Mouse (Mus musculus): ENCODE data around the gene Rps16. TPM values are rescaled to one million over a fixed set of nuclear protein-coding genes. Genes with fewer than 3 reads are reported as not detected.

Gene Rps16
- 520 and 1,161 TPM in 2 replicates for polyA plus RNA-seq (2012; rRNA removed; ENCODE audit: low replicate concordance)

DNA sequence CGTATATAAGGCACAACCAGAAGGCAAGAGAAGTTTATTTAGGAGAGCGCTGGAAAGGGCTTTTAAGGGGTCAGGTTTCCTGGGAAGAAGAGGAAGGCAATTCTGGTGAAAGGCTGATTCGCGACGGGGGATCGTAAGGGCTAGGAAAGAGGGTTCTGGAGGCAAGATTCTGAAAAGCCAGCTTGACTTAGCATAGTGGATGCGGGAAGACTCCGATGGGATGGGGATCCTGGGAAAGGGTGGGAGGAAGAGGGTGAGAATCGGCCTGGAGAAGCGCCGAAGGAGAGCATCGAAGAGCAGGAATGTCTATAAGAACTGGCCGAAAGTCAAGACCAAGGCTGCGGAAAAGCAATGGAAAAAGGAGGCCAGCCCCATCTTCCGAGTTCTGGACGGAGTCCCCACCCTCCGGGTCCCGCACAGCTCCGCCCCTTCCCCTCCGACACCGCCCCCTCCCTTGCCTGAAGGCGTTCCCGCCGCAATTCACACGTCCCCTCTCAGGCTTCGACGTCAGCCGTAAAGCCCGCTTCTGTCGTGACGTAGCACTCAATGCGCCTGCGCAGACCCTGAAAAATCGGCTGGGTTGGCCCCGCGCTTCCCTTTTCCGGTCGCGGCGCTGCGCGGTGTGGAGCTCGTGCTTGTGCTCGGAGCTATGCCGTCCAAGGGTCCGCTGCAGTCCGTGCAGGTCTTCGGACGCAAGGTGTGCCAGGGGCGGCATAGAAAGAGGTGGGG is at the start of gene Rps16:
Rps16 (plus strand) TSS at position 498 of the 729 bp plus-strand sequence.

GRCm38 (mm10) chr7:28301616-28302433 is 48.6 kb upstream of the Rps16 start, which contains the start of gene Dll3:
Dll3 (minus strand) TSS chr7:28302238.

DNA sequence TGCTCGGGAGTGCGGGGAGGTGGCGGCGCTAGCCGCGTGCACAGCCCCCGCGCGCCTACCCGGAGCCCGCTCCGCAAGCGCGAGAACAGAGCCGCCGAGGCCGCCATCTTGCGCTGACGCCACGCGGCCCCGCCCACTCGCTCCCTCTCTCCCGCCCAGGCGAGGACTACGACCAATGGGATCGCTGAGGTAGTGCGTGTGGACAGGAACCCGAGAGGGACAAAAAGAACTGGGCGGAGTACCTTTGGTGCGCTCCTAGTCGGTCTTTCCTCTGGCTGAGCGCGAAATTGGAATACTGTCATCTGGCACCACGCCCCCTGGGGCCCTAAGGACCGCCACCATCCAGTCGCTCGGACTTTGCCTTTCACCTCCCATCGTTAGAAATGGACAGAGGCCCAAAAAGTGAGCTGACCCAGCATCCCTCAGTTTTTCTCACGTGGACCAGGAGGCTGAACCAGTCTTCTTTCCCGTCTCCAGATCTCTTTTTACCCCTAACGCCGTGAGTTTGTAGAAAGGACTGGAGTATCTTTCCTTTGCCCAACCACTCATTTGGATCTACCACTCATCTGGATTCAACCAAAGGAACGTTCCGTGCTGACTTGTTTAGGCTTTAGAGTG is 38.4 kb upstream of the Rps16 start, which contains the start of gene Timm50:
Timm50 (minus strand) TSS at position 147 of the 618 bp plus-strand sequence.

DNA sequence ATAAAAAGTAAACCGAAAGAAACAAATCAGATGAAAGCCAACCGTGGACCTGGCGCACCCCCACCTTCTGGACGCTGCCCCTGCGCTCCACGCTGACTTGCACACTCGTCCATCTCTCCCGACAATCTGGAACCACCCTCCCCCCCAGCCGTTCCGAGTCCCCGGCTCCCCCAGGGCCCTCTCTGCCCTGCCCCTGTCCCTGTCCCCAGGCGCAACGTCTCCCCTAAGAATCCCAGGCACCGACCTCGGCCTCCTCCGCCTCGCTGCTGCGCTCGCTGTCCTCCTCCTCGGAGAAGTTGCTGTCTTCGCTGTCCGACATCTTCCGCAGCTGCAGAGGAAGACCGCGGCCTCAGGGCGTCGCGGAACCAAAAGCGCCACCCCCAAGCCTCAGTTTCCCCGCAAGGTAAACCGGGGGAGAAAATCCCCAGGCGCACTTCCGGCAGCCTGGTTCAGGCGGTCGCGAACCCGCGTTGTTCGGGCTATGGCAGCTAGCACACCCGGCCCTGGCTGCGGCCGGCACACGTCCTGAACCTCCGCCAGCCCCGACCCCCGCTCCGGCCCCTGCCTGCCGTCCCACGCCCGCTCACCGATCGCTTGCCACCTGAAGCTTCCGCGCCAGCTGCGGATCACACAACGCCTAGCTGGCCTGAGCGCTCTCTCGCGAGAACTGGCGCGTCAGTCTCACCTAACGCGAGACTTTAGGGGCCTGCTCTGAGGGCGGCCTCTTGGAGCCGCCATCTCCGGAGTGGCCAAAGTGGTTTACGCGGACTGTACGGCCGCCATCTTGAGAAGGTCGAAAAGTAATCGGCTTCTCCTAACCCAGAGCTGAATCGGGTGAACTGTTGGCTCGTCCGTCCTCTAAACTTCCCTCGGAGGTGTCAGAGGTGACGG is 12.1 kb upstream of the Rps16 start, which contains the start of gene Supt5:
Supt5 (minus strand) TSS at position 639 of the 891 bp plus-strand sequence.

GRCm38 (mm10) chr7:28372251-28373108 is 22.0 kb downstream of the Rps16 start, which contains the start of gene Plekhg2:
Plekhg2 (minus strand) TSS chr7:28372599.

DNA sequence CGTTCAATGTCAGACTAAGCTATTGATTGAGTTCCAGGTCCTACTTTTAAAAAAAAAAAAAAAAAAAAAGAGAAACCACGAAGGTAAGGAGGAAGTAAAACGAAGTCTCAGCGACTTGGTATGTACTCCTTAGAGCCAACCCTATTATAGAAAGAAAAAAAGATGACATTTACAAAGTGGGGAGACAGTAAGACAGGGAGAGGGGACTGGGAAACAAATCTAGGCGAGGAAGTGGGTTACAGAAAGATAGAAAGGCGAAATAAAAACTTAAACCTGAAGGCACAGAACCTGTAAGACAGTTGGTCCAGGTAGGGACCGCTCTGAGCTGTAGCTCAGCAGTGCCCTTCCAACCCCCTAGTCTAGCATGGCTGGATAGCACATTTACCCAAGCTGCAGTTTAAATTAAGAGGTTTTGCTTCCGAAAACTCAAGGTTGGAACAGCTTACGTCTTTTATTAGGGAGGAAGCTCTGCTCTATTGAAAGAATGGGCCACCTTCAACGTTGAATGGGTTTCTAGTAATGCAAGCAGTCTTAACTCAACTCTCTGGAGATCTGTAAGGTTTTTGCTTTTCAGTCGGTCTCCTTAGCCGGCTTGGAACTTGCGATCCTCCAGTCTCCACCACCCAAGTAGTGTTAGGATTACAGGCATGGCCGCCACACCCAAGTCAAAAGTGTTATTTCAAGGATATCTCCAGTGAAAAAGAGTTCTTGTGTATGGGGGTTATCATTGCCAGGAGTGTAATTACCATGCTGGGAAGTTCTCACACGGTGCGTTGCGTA is 30.0 kb downstream of the Rps16 start, which contains the start of gene Zfp36:
Zfp36 (minus strand) TSS at position 17 of the 780 bp plus-strand sequence.

DNA sequence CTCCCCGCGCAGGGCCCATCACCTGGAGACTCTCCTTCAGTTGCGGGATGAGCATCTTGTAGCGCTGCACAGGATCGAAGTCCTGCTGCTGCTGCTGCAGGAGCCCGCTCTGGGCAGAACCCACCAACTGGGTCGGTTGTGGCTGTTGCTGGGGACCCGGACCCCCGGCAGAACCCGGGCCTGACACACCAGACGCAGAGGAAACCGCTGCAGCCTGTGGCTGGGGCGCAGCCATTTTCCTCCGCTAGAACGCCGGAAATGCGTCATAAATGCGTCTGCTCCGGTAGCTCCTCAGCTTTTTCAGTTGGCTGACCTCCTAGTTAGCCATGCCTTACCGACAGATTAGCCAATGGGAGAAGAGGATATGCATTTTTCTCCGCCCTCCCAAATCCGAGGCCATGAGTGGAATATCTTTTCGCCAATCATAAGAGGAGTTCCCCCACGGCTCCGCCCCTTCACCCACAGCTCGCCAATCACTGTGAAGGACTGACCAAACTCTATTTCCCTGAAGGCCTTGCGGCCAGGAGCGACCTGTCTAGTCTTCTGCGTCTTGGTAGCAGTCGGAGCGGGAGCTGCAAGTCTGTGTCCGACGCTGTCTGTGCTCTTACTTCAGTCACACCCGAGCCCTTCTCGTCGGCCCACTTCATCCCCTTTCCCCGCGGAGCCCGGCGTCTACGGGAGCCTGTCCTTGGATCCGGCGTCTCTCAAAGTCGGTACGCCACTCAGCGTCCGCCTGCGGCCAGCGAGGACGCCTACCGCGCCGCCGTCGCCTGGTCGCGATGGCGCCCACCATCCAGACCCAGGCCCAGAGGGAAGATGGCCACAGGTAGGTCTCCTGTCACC is 42.2 kb downstream of the Rps16 start, which contains the start of the genes Med29 and Paf1:
Med29 (minus strand) TSS at position 280 of the 843 bp plus-strand sequence.
Paf1 (plus strand) TSS at position 523 of the 843 bp plus-strand sequence.

Other genes with a start within 250 kb of the Rps16 start
- gene 9530053A07Rik, start 221.2 kb upstream of the Rps16 start, polyA plus RNA-seq (2012; rRNA removed; ENCODE audit: low replicate concordance), result 0.08 and 0.11 TPM in 2 replicates
- gene Fbl, start 180.9 kb upstream of the Rps16 start, polyA plus RNA-seq (2012; rRNA removed; ENCODE audit: low replicate concordance), result 25.8 and 84.3 TPM in 2 replicates
- gene Dyrk1b, start 171.2 kb upstream of the Rps16 start, polyA plus RNA-seq (2012; rRNA removed; ENCODE audit: low replicate concordance), result 41.7 and 43.4 TPM in 2 replicates
- gene Eid2, start 82.8 kb upstream of the Rps16 start, polyA plus RNA-seq (2012; rRNA removed; ENCODE audit: low replicate concordance), result 4.6 and 9.1 TPM in 2 replicates
- 6.6 and 12.9 TPM in 2 replicates for gene Eid2b, start 72.9 kb upstream of the Rps16 start, polyA plus RNA-seq (2012; rRNA removed; ENCODE audit: low replicate concordance)
- gene Selenov, start 59.5 kb upstream of the Rps16 start, polyA plus RNA-seq (2012; rRNA removed; ENCODE audit: low replicate concordance), result 0.14 and 0.33 TPM in 2 replicates
- gene Dll3, start 48.4 kb upstream of the Rps16 start, polyA plus RNA-seq (2012; rRNA removed; ENCODE audit: low replicate concordance), result 0.04 and 0.36 TPM in 2 replicates
- gene Timm50, start 38.6 kb upstream of the Rps16 start, polyA plus RNA-seq (2012; rRNA removed; ENCODE audit: low replicate concordance), result 112 and 113 TPM in 2 replicates
- gene Supt5, start 11.9 kb upstream of the Rps16 start, polyA plus RNA-seq (2012; rRNA removed; ENCODE audit: low replicate concordance), result 92.2 and 125 TPM in 2 replicates
- 27.6 and 51.9 TPM in 2 replicates for gene Plekhg2, start 21.9 kb downstream of the Rps16 start, polyA plus RNA-seq (2012; rRNA removed; ENCODE audit: low replicate concordance)
- 35.4 and 86.7 TPM in 2 replicates for gene Zfp36, start 29.6 kb downstream of the Rps16 start, polyA plus RNA-seq (2012; rRNA removed; ENCODE audit: low replicate concordance)
- gene Med29, start 42.1 kb downstream of the Rps16 start, polyA plus RNA-seq (2012; rRNA removed; ENCODE audit: low replicate concordance), result 55.0 and 56.9 TPM in 2 replicates
- 75.4 and 88.0 TPM in 2 replicates for gene Paf1, start 42.3 kb downstream of the Rps16 start, polyA plus RNA-seq (2012; rRNA removed; ENCODE audit: low replicate concordance)
- 9.9 and 15.1 TPM in 2 replicates for gene Gmfg, start 86.8 kb downstream of the Rps16 start, polyA plus RNA-seq (2012; rRNA removed; ENCODE audit: low replicate concordance)
- 3.1 and 12.7 TPM in 2 replicates for gene Lrfn1, start 101.3 kb downstream of the Rps16 start, polyA plus RNA-seq (2012; rRNA removed; ENCODE audit: low replicate concordance)
- not detected in 2 replicates for gene Ifnl2, start 159.8 kb downstream of the Rps16 start, polyA plus RNA-seq (2012; rRNA removed; ENCODE audit: low replicate concordance)
- gene Ifnl3, start 172.2 kb downstream of the Rps16 start, polyA plus RNA-seq (2012; rRNA removed; ENCODE audit: low replicate concordance), result not detected in 2 replicates
- 0.76 and 0.83 TPM in 2 replicates for gene Sycn, start 190.2 kb downstream of the Rps16 start, polyA plus RNA-seq (2012; rRNA removed; ENCODE audit: low replicate concordance)
- gene Nccrp1, start 196.6 kb downstream of the Rps16 start, polyA plus RNA-seq (2012; rRNA removed; ENCODE audit: low replicate concordance), result 0.11 TPM in 1 of 2 replicates, not detected in the other
- gene Samd4b, start 247.5 kb downstream of the Rps16 start, polyA plus RNA-seq (2012; rRNA removed; ENCODE audit: low replicate concordance), result 79.8 and 99.2 TPM in 2 replicates
- gene Pak4, start 247.5 kb downstream of the Rps16 start, polyA plus RNA-seq (2012; rRNA removed; ENCODE audit: low replicate concordance), result 13.7 and 30.0 TPM in 2 replicates

All from subcutaneous adipose tissue, adult 2 months (tissue).